Mouse (Mus musculus) spleen, postnatal 36 days (tissue): Measurements from ENCODE around the gene Crhr2.

Experiments used
- DNase-seq, 2 experiments: peaks; one replicate each; pipeline ENCODE4 v3.0.0; 2022; ENCODE audit warnings: low spot score in 2 of 2, mixed read lengths in 1 of 2

Gene Crhr2

GRCm38 (mm10) chr6:55045326-55045725 lies 87.5 kb downstream of the Crhr2 start:
- DNase-seq: peak in 1 of 2 experiments; percentile 6

GRCm38 (mm10) chr6:55044542-55044941 lies 88.3 kb downstream of the Crhr2 start:
- DNase-seq: no peak

GRCm38 (mm10) chr6:55043206-55043605 lies 89.6 kb downstream of the Crhr2 start:
- DNase-seq: no peak
